Mouse (Mus musculus) forebrain, embryonic 12.5 days (tissue): ENCODE results near the gene Asb16. TPM values are rescaled to one million over a fixed set of nuclear protein-coding genes. Genes with fewer than 3 reads are reported as not detected.

Experiments
- ATAC-seq: fragments of 200-750 bp; cut with Nextera tagmentation; 2 replicates; pipeline ENCODE4 v1.8.0; 2017; ENCODE audit warnings: moderate TSS enrichment; ENCODE audit not compliant: low FRiP score
- H3K27ac ChIP-seq: fragments of 300-500 bp; sonication (generic); 2 replicates; pipeline ENCODE4 v1.5.1; 2016; ENCODE audit warnings: mild to moderate bottlenecking
- H3K27me3 ChIP-seq: fragments of 300-500 bp; sonication (generic); 2 replicates; pipeline ENCODE4 v1.6.1; 2016; ENCODE audit warnings: mild to moderate bottlenecking
- H3K36me3 ChIP-seq: fragments of 300-500 bp; sonication (generic); replicated peaks from 2 replicates; pipeline ENCODE4 v1.6.1; 2016; ENCODE audit warnings: mild to moderate bottlenecking
- H3K4me1 ChIP-seq: fragments of 300-500 bp; sonication (generic); 2 replicates; pipeline ENCODE4 v1.6.1; 2016
- H3K4me2 ChIP-seq: fragments of 300-500 bp; sonication (generic); 2 replicates; pipeline ENCODE4 v1.6.1; 2016; ENCODE audit warnings: mild to moderate bottlenecking, moderate library complexity
- H3K4me3 ChIP-seq: fragments of 300-500 bp; sonication (generic); replicated peaks from 2 replicates; pipeline ENCODE4 v1.5.1; 2016; ENCODE audit warnings: mild to moderate bottlenecking
- H3K9ac ChIP-seq: fragments of 300-500 bp; sonication (generic); 2 replicates; pipeline ENCODE4 v1.6.1; 2016; ENCODE audit warnings: mild to moderate bottlenecking
- H3K9me3 ChIP-seq: fragments of 300-500 bp; sonication (generic); 2 replicates; pipeline ENCODE4 v1.6.1; 2016
- WGBS: fragments of 180-500 bp; shearing (Covaris S2); methylation state at CpG from one replicate; pipeline ENCODE4 v1.1.7; 2016; 5-methylcytosine and 5-hydroxymethylcytosine counted together
- polyA plus RNA-seq: library from polyadenylated mRNA; unstranded; fragments of >200 nt; fragmentation: Nextera tagmentation; extraction: Ambion mirVana; gene quantifications from 2 replicates; pipeline ENCODE4 v1.2.1, GENCODE M21; 2016

Asb16 gene
- polyA plus RNA-seq, 1 experiment from 2014 or later: not detected

GRCm38 (mm10) chr11:102245581-102246272 lies 22.8 kb upstream of the Asb16 start:
- 0 out of 2 replicates have a peak, but pooled peaks have one; percentile 24 for ATAC-seq
- peak overlapping the region; percentile 57 for H3K9ac ChIP-seq
- H3K27me3 ChIP-seq: no peaks in the 10 kb centered on the region
- 56% methylated on average over 14 of the region's 14 CpGs for WGBS
- no peaks in the 10 kb centered on the region for H3K9me3 ChIP-seq
- peak overlapping the region; percentile 40 for H3K4me3 ChIP-seq
- H3K4me2 ChIP-seq: peak overlapping the region; percentile 77
- H3K27ac ChIP-seq: 0 out of 2 replicates have a peak overlapping the region, but pooled peaks have one; percentile 69
- H3K36me3 ChIP-seq: no peaks in the 10 kb centered on the region
- peaks cover 30% of the 10 kb centered on the region for H3K4me1 ChIP-seq

GRCm38 (mm10) chr11:102246273-102246635 lies 22.3 kb upstream of the Asb16 start:
- Histone ChIP-seq H3K4me1 (peaks cover 30% of the 10 kb centered on the region), H3K4me3 (no peak overlapping the region), H3K27ac (no peak overlapping the region), H3K9me3 (no peaks in the 10 kb centered on the region), H3K9ac (no peak overlapping the region), H3K36me3 (peaks cover 5% of the 10 kb centered on the region), H3K4me2 (no peak overlapping the region), H3K27me3 (no peaks in the 10 kb centered on the region)
- ATAC-seq: no peak
- WGBS: 83% methylated on average over 6 of the region's 6 CpGs

GRCm38 (mm10) chr11:102246871-102247270 lies 21.7 kb upstream of the Asb16 start:
- peaks cover 10% of the 10 kb centered on the region for H3K36me3 ChIP-seq

GRCm38 (mm10) chr11:102248630-102249230 lies 19.8 kb upstream of the Asb16 start, which contains the start of gene BC030867:
BC030867 (plus strand) TSS chr11:102248882.
- peak; percentile 65 for ATAC-seq

More at GRCm38 (mm10) chr11:102246871-102247270, 21.7 kb upstream of the Asb16 start:
- H3K4me1 ChIP-seq: peaks cover 30% of the 10 kb centered on the region
- no peak overlapping the region for H3K4me3 ChIP-seq
- 84% methylated on average over 4 of the region's 4 CpGs for WGBS
- no peak overlapping the region for H3K4me2 ChIP-seq
- H3K27me3 ChIP-seq: no peaks in the 10 kb centered on the region
- H3K9me3 ChIP-seq: no peaks in the 10 kb centered on the region
- no peak overlapping the region for H3K9ac ChIP-seq
- H3K27ac ChIP-seq: no peak overlapping the region
- no peak for ATAC-seq

GRCm38 (mm10) chr11:102249351-102250090 lies 19.0 kb upstream of the Asb16 start:
- Histone ChIP-seq H3K4me3 (peak overlapping the region; percentile 57), H3K4me2 (peak overlapping the region; percentile 68), H3K9ac (peak overlapping the region; percentile 80), H3K36me3 (peaks cover 19% of the 10 kb centered on the region), H3K27me3 (no peaks in the 10 kb centered on the region), H3K9me3 (no peaks in the 10 kb centered on the region), H3K4me1 (peaks cover 27% of the 10 kb centered on the region), H3K27ac (peak overlapping the region; percentile 27; the same call in 1 of the 2 replicates)
- no peak for ATAC-seq
- 10% methylated on average over 9 of the region's 9 CpGs for WGBS

More at GRCm38 (mm10) chr11:102248630-102249230, 19.8 kb upstream of the Asb16 start, which contains the start of gene BC030867:
- Histone ChIP-seq H3K4me1 (peaks cover 30% of the 10 kb centered on the region), H3K27ac (peak within 1 kb of the TSS; percentile 27), H3K27me3 (no peaks in the 10 kb centered on the region), H3K4me3 (peak within 1 kb of the TSS; percentile 57), H3K9ac (peak within 1 kb of the TSS; percentile 80), H3K36me3 (peaks cover 14% of the 10 kb centered on the region), H3K4me2 (peak within 1 kb of the TSS; percentile 68), H3K9me3 (no peaks in the 10 kb centered on the region)
- under 1% methylated on average over 41 of the region's 41 CpGs for WGBS

- H3K4me1 ChIP-seq: peaks cover 14% of the 10 kb centered on the region
- H3K27me3 ChIP-seq: no peaks in the 10 kb centered on the region
- H3K9ac ChIP-seq: no peak overlapping the region
- no peak for ATAC-seq
- H3K27ac ChIP-seq: peak overlapping the region; percentile 38
- H3K4me2 ChIP-seq: no peak overlapping the region
- H3K36me3 ChIP-seq: peaks cover 51% of the 10 kb centered on the region
- no peaks in the 10 kb centered on the region for H3K9me3 ChIP-seq
- H3K4me3 ChIP-seq: no peak overlapping the region
- 25% methylated on average over 9 of the region's 9 CpGs for WGBS
Observed at GRCm38 (mm10) chr11:102257514-102257913, 11.0 kb upstream of the Asb16 start.

- ATAC-seq: no peak
Observed at GRCm38 (mm10) chr11:102258095-102258494, 10.4 kb upstream of the Asb16 start.

GRCm38 (mm10) chr11:102258521-102258920 lies 10.0 kb upstream of the Asb16 start:
- Histone ChIP-seq H3K9me3 (no peaks in the 10 kb centered on the region), H3K27ac (no peak overlapping the region), H3K4me2 (no peak overlapping the region), H3K4me1 (peaks cover 14% of the 10 kb centered on the region), H3K4me3 (no peak overlapping the region), H3K36me3 (peaks cover 54% of the 10 kb centered on the region), H3K27me3 (no peaks in the 10 kb centered on the region), H3K9ac (no peak overlapping the region)
- no peak for ATAC-seq
- 80% methylated on average over 3 of the region's 3 CpGs for WGBS

More at GRCm38 (mm10) chr11:102258095-102258494, 10.4 kb upstream of the Asb16 start:
- no peak overlapping the region for H3K9ac ChIP-seq
- peaks cover 14% of the 10 kb centered on the region for H3K4me1 ChIP-seq
- H3K27ac ChIP-seq: peak overlapping the region; percentile 38; the same call in 1 of the 2 replicates
- 88% methylated on average over 6 of the region's 6 CpGs for WGBS
- no peak overlapping the region for H3K4me3 ChIP-seq
- no peaks in the 10 kb centered on the region for H3K9me3 ChIP-seq
- H3K27me3 ChIP-seq: no peaks in the 10 kb centered on the region
- no peak overlapping the region for H3K4me2 ChIP-seq
- H3K36me3 ChIP-seq: peaks cover 54% of the 10 kb centered on the region

GRCm38 (mm10) chr11:102263211-102263610 lies 5.3 kb upstream of the Asb16 start:
- Histone ChIP-seq H3K9ac (no peak overlapping the region), H3K36me3 (peaks cover 33% of the 10 kb centered on the region), H3K4me3 (no peak overlapping the region), H3K4me1 (0 out of 2 replicates have a peak, but pooled peaks cover 2% of the 10 kb centered on the region), H3K9me3 (no peaks in the 10 kb centered on the region), H3K27ac (no peak overlapping the region), H3K27me3 (no peaks in the 10 kb centered on the region), H3K4me2 (no peak overlapping the region)
- ATAC-seq: no peak
- WGBS: 89% methylated on average over 7 of the region's 7 CpGs

GRCm38 (mm10) chr11:102265816-102266215 lies 2.7 kb upstream of the Asb16 start:
- H3K4me3 ChIP-seq: no peak overlapping the region
- H3K4me1 ChIP-seq: 0 out of 2 replicates have a peak, but pooled peaks cover 2% of the 10 kb centered on the region
- peaks cover 14% of the 10 kb centered on the region for H3K36me3 ChIP-seq
- no peaks in the 10 kb centered on the region for H3K9me3 ChIP-seq
- H3K27me3 ChIP-seq: 0 out of 2 replicates have a peak, but pooled peaks cover 2% of the 10 kb centered on the region
- H3K4me2 ChIP-seq: no peak overlapping the region
- 72% methylated on average over 14 of the region's 14 CpGs for WGBS
- H3K27ac ChIP-seq: no peak overlapping the region
- no peak for ATAC-seq
- H3K9ac ChIP-seq: no peak overlapping the region

GRCm38 (mm10) chr11:102266631-102267355 lies 1.8 kb upstream of the Asb16 start:
- no peak overlapping the region for H3K27ac ChIP-seq
- 88% methylated on average over 8 of the region's 8 CpGs for WGBS

More at GRCm38 (mm10) chr11:102266631-102267355, 1.8 kb upstream of the Asb16 start:
- ATAC-seq: no peak
- Histone ChIP-seq H3K36me3 (peaks cover 9% of the 10 kb centered on the region), H3K9me3 (no peaks in the 10 kb centered on the region), H3K4me1 (0 out of 2 replicates have a peak, but pooled peaks cover 2% of the 10 kb centered on the region), H3K9ac (no peak overlapping the region), H3K4me2 (no peak overlapping the region), H3K4me3 (no peak overlapping the region), H3K27me3 (0 out of 2 replicates have a peak, but pooled peaks cover 2% of the 10 kb centered on the region)
